Mouse (Mus musculus): ENCODE results near the gene Slc16a14. TPM values are rescaled to one million over a fixed set of nuclear protein-coding genes. Genes with fewer than 3 reads are reported as not detected.

The Slc16a14 gene
- total and polyA plus RNA-seq, 3 experiments: 0.10 to 0.13 TPM; not detected in 1

DNA sequence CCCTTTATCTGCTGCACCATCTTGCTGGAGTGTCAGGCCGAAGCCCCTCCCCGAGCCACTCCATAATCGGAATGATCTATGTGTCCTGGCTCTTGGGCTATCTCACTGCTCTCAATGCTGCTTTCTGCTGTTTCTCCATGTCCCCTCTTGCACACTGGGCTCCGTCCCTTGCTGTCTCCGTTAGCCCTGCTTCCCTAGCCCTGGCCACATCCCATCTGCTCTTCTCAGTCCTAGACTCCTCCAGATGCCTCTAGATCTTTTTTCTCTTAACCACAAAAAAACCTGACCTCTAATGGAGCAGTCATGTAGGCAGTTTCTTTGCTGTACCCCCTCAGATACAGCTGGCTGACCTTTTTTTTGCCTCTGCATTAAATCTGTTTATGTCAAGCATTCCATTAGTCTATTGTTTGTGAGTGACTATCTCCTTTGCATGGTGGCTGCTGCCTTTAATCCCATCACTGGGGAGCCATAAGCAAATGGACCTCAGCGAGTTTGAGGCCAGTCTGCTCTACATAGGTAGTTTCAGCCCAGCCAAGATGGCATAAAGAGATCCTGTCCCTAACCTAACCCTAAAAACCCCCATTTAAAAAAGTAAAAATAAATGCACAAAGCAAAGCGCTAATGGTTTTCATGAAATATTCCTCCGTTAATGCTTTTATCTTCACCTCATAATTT is 45.5 kb downstream of the Slc16a14 start:
- Histone ChIP-seq H3K9ac (ENCODE audit: insufficient read depth, low read depth) (no peak overlapping the region), H3K4me1 (ENCODE audit: control insufficient read depth in 1 of 2, insufficient read depth in 2 of 2) (peaks cover 0 to 5% of the 10 kb centered on the region in 2 experiments; a peak in 1 of 4 replicates), H3K4me3 (replicated peaks in 1 of 3; ENCODE audit: low read depth in 2 of 3, low read length in 2 of 3, poor library complexity in 1 of 3) (no peak overlapping the region), H3K9me3 (replicated peaks; ENCODE audit: low read length) (no peaks in the 10 kb centered on the region), H3K4me2 (ENCODE audit: insufficient read depth, low read depth, poor library complexity, severe bottlenecking) (no peak overlapping the region), H3K27ac (ENCODE audit: insufficient read depth, low read depth) (no peak overlapping the region), H3K27me3 (replicated peaks) (no peaks in the 10 kb centered on the region), H3K36me3 (replicated peaks in 1 of 2; ENCODE audit: control insufficient read depth in 1 of 2, insufficient read depth in 1 of 2, low read length in 1 of 2) (no peaks in the 10 kb centered on the region), H3K79me2 (replicated peaks; ENCODE audit: control insufficient read depth, extremely low read depth, insufficient read depth, poor library complexity, severe bottlenecking) (no peaks in the 10 kb centered on the region)
- no peak for TF ChIP-seq JUN (IDR thresholded peaks at IDR 0.05; ENCODE audit: insufficient read depth, low read depth, low read length)
- no peak for TF ChIP-seq USF1 (IDR thresholded peaks at IDR 0.05; ENCODE audit: low read depth, low read length)
- no peak for TF ChIP-seq HCFC1 (IDR thresholded peaks at IDR 0.05; ENCODE audit: low read depth, low read length)
- no peak for TF ChIP-seq E2F4 (IDR thresholded peaks at IDR 0.05; ENCODE audit: insufficient replicate concordance, low read depth, low read length)
- TF ChIP-seq ZKSCAN1 (IDR thresholded peaks at IDR 0.05; ENCODE audit: borderline replicate concordance, low read depth, low read length): no peak
- dilution Hi-C loops (cut with MboI; ENCODE audit: extremely low pct_ligation_motif_present, extremely low pct_unique_long_range_greater_than_20kb, low sequenced_read_pairs): no loop called here
- DNase-seq (ENCODE audit: extremely low read depth): no peak
- in situ Hi-C loops (cut with MboI; ENCODE audit: low pct_ligation_motif_present, low pct_unique_long_range_greater_than_20kb, low sequenced_read_pairs): no loop called here

DNA sequence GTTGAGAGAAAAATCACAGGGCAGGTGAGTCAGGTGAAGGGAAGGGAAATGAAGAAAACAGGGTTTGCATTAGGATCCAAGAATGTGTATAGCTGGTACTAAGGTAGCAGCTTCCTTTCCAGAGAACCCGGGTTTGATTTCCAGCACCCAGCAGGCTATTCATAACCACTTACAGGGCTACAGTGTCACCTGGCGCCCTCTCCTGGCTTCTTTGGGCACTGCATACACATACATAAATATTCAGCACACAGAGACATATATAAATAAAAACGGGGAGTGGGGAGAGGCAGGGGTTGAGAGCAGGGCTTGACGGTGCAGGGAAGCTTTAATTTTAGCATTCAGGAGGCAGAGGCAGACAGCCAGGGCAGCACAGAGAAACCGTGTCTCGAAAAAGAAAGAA is 49.0 kb downstream of the Slc16a14 start:
- DNase-seq (ENCODE audit: extremely low read depth): no peak
- Histone ChIP-seq H3K9ac (ENCODE audit: insufficient read depth, low read depth) (no peak overlapping the region), H3K4me1 (ENCODE audit: control insufficient read depth in 1 of 2, insufficient read depth in 2 of 2) (peaks cover 0 to 5% of the 10 kb centered on the region in 2 experiments; a peak in 1 of 4 replicates), H3K27ac (ENCODE audit: insufficient read depth, low read depth) (no peak overlapping the region), H3K4me3 (replicated peaks in 1 of 3; ENCODE audit: low read depth in 2 of 3, low read length in 2 of 3, poor library complexity in 1 of 3) (no peak overlapping the region), H3K9me3 (replicated peaks; ENCODE audit: low read length) (no peaks in the 10 kb centered on the region), H3K79me2 (replicated peaks; ENCODE audit: control insufficient read depth, extremely low read depth, insufficient read depth, poor library complexity, severe bottlenecking) (no peaks in the 10 kb centered on the region), H3K4me2 (ENCODE audit: insufficient read depth, low read depth, poor library complexity, severe bottlenecking) (no peak overlapping the region), H3K36me3 (replicated peaks in 1 of 2; ENCODE audit: control insufficient read depth in 1 of 2, insufficient read depth in 1 of 2, low read length in 1 of 2) (no peaks in the 10 kb centered on the region), H3K27me3 (replicated peaks) (no peaks in the 10 kb centered on the region)
- in situ Hi-C loops (cut with MboI; ENCODE audit: low pct_ligation_motif_present, low pct_unique_long_range_greater_than_20kb, low sequenced_read_pairs) (no loop called here), dilution Hi-C loops (cut with MboI; ENCODE audit: extremely low pct_ligation_motif_present, extremely low pct_unique_long_range_greater_than_20kb, low sequenced_read_pairs) (no loop called here)
- TF ChIP-seq CTCF (conservative IDR thresholded peaks at IDR 0.05 in 1 of 2, IDR thresholded peaks at IDR 0.05 in 1 of 2; ENCODE audit: low read depth in 2 of 2, low read length in 2 of 2) (peak in 1 of 2 experiments; percentile 26; a peak in 2 of 4 replicates), POLR2A (IDR thresholded peaks at IDR 0.05; ENCODE audit: low read depth, low read length) (no peak)

DNA sequence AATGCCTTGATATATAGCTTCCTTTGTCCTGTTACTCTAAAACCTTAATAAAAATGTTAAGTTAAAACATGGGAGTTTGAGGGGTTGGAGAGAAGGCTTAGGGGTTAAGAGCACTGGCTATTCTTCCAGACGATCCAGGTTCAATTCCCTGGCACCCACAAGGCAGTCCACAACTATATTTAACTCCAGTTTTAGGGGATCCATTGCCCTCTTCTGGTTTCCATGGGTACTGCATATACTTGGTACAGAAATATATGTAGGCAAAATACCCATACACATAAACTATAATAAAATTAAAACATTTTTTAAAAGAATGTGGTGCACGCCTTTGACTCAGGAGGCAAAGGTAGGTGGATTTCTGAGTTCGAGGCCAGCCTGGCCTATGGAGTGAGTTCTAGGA is 49.8 kb downstream of the Slc16a14 start:
- TF ChIP-seq MAZ (IDR thresholded peaks at IDR 0.05; ENCODE audit: low read depth, low read length) (no peak), CTCF (conservative IDR thresholded peaks at IDR 0.05 in 1 of 2, IDR thresholded peaks at IDR 0.05 in 1 of 2; ENCODE audit: low read depth in 2 of 2, low read length in 2 of 2) (peak; percentile 21 to 45; a peak in 2 of 4 replicates), RAD21 (IDR thresholded peaks at IDR 0.05; ENCODE audit: low read depth, low read length) (peak; percentile 47), MAFK (IDR thresholded peaks at IDR 0.05; ENCODE audit: insufficient replicate concordance, low read length) (no peak), SMC3 (IDR thresholded peaks at IDR 0.05; ENCODE audit: low read depth, low read length) (peak; percentile 14; the same call in 1 of the 2 replicates)
- Histone ChIP-seq H3K9me3 (replicated peaks; ENCODE audit: low read length) (no peaks in the 10 kb centered on the region), H3K36me3 (replicated peaks in 1 of 2; ENCODE audit: control insufficient read depth in 1 of 2, insufficient read depth in 1 of 2, low read length in 1 of 2) (no peaks in the 10 kb centered on the region), H3K27me3 (replicated peaks) (no peaks in the 10 kb centered on the region), H3K4me2 (ENCODE audit: insufficient read depth, low read depth, poor library complexity, severe bottlenecking) (no peak overlapping the region), H3K27ac (ENCODE audit: insufficient read depth, low read depth) (no peak overlapping the region), H3K4me1 (ENCODE audit: control insufficient read depth in 1 of 2, insufficient read depth in 2 of 2) (peaks cover 0 to under 1% of the 10 kb centered on the region in 2 experiments; a peak in 1 of 4 replicates), H3K9ac (ENCODE audit: insufficient read depth, low read depth) (no peak overlapping the region), H3K79me2 (replicated peaks; ENCODE audit: control insufficient read depth, extremely low read depth, insufficient read depth, poor library complexity, severe bottlenecking) (no peaks in the 10 kb centered on the region), H3K4me3 (replicated peaks in 1 of 3; ENCODE audit: low read depth in 2 of 3, low read length in 2 of 3, poor library complexity in 1 of 3) (no peak overlapping the region)
- dilution Hi-C loops (cut with MboI; ENCODE audit: extremely low pct_ligation_motif_present, extremely low pct_unique_long_range_greater_than_20kb, low sequenced_read_pairs) (no loop called here), in situ Hi-C loops (cut with MboI; ENCODE audit: low pct_ligation_motif_present, low pct_unique_long_range_greater_than_20kb, low sequenced_read_pairs) (no loop called here)
- peak; percentile 27 for DNase-seq (ENCODE audit: extremely low read depth)

Data from CH12.LX (cell line).